Mouse (Mus musculus): ENCODE results near the gene Ushbp1. TPM values are rescaled to one million over a fixed set of nuclear protein-coding genes. Genes with fewer than 3 reads are reported as not detected.
A peak's percentile ranks its signal among the peaks of the same experiment; 100 is the strongest.

Ushbp1 gene
- polyA plus RNA-seq, 1 experiment from 2014 or later = 3.2 TPM

GRCm38 (mm10) chr8:71376423-71377030 lies 19.1 kb downstream of the Ushbp1 start:
- H3K9ac ChIP-seq (replicated peaks; ENCODE audit: low read depth, low read length) = peak overlapping the region; percentile 63; the same call in 1 of the 2 replicates
- H3K36me3 ChIP-seq (ENCODE audit: control insufficient read depth, insufficient read depth, low read length) = peaks cover 9% of the 10 kb centered on the region; the same call in 1 of the 2 replicates
- H3K4me3 ChIP-seq (ENCODE audit: low read depth, low read length) = peak overlapping the region; percentile 32
- no peaks in the 10 kb centered on the region; the same call in 1 of the 2 replicates for H3K27me3 ChIP-seq (ENCODE audit: control insufficient read depth, insufficient read depth, low read length)
- no peaks in the 10 kb centered on the region for H3K9me3 ChIP-seq (ENCODE audit: control insufficient read depth, low read length)
- peak overlapping the region; percentile 64 for H3K27ac ChIP-seq (ENCODE audit: low read depth, low read length)
- H3K4me2 ChIP-seq (ENCODE audit: low read depth, low read length) = peak overlapping the region; percentile 65
- peaks cover 41% of the 10 kb centered on the region for H3K4me1 ChIP-seq (ENCODE audit: control insufficient read depth, insufficient read depth, low read length)
- 29% methylated on average over 8 of the region's 8 CpGs for WGBS
- ATAC-seq (ENCODE audit: low read depth) = no peak

GRCm38 (mm10) chr8:71375581-71376422 lies 19.8 kb downstream of the Ushbp1 start:
- peak; percentile 4; the same call in 1 of the 2 replicates for ATAC-seq (ENCODE audit: low read depth)
- peaks cover 41% of the 10 kb centered on the region for H3K4me1 ChIP-seq (ENCODE audit: control insufficient read depth, insufficient read depth, low read length)
- peak overlapping the region; percentile 65 for H3K4me2 ChIP-seq (ENCODE audit: low read depth, low read length)

GRCm38 (mm10) chr8:71374616-71375206 lies 20.9 kb downstream of the Ushbp1 start:
- peaks cover 33% of the 10 kb centered on the region for H3K4me1 ChIP-seq (ENCODE audit: control insufficient read depth, insufficient read depth, low read length)
- no peak overlapping the region; the same call in 1 of the 2 replicates for H3K27ac ChIP-seq (ENCODE audit: low read depth, low read length)
- no peak overlapping the region for H3K4me2 ChIP-seq (ENCODE audit: low read depth, low read length)
- 0 out of 2 replicates have a peak overlapping the region, but pooled peaks have one; percentile 28 for H3K9ac ChIP-seq (replicated peaks; ENCODE audit: low read depth, low read length)
- H3K36me3 ChIP-seq (ENCODE audit: control insufficient read depth, insufficient read depth, low read length) = peaks cover 9% of the 10 kb centered on the region; the same call in 1 of the 2 replicates
- H3K9me3 ChIP-seq (ENCODE audit: control insufficient read depth, low read length) = no peaks in the 10 kb centered on the region
- ATAC-seq (ENCODE audit: low read depth) = no peak
- H3K27me3 ChIP-seq (ENCODE audit: control insufficient read depth, insufficient read depth, low read length) = no peaks in the 10 kb centered on the region
- no peak overlapping the region for H3K4me3 ChIP-seq (ENCODE audit: low read depth, low read length)
- 82% methylated on average over 17 of the region's 17 CpGs for WGBS

More at GRCm38 (mm10) chr8:71375581-71376422, 19.8 kb downstream of the Ushbp1 start:
- Histone ChIP-seq H3K27ac (ENCODE audit: low read depth, low read length) (peak overlapping the region; percentile 64), H3K4me3 (ENCODE audit: low read depth, low read length) (peak overlapping the region; percentile 32), H3K9me3 (ENCODE audit: control insufficient read depth, low read length) (no peaks in the 10 kb centered on the region), H3K9ac (replicated peaks; ENCODE audit: low read depth, low read length) (peak overlapping the region; percentile 63), H3K27me3 (ENCODE audit: control insufficient read depth, insufficient read depth, low read length) (no peaks in the 10 kb centered on the region), H3K36me3 (ENCODE audit: control insufficient read depth, insufficient read depth, low read length) (peaks cover 9% of the 10 kb centered on the region; the same call in 1 of the 2 replicates)
- 8% methylated on average over 70 of the region's 74 CpGs for WGBS

GRCm38 (mm10) chr8:71373000-71373399 lies 22.6 kb downstream of the Ushbp1 start:
- no peak overlapping the region for H3K4me2 ChIP-seq (ENCODE audit: low read depth, low read length)
- no peak overlapping the region for H3K9ac ChIP-seq (replicated peaks; ENCODE audit: low read depth, low read length)
- no peak overlapping the region for H3K27ac ChIP-seq (ENCODE audit: low read depth, low read length)
- H3K36me3 ChIP-seq (ENCODE audit: control insufficient read depth, insufficient read depth, low read length) = peaks cover 15% of the 10 kb centered on the region; the same call in 1 of the 2 replicates
- no peaks in the 10 kb centered on the region for H3K9me3 ChIP-seq (ENCODE audit: control insufficient read depth, low read length)
- no peak overlapping the region for H3K4me3 ChIP-seq (ENCODE audit: low read depth, low read length)
- H3K4me1 ChIP-seq (ENCODE audit: control insufficient read depth, insufficient read depth, low read length) = peaks cover 22% of the 10 kb centered on the region
- H3K27me3 ChIP-seq (ENCODE audit: control insufficient read depth, insufficient read depth, low read length) = no peaks in the 10 kb centered on the region
- 93% methylated on average over 3 of the region's 3 CpGs for WGBS
- no peak for ATAC-seq (ENCODE audit: low read depth)

- Histone ChIP-seq H3K4me1 (ENCODE audit: control insufficient read depth, insufficient read depth, low read length) (peaks cover 28% of the 10 kb centered on the region), H3K4me3 (ENCODE audit: low read depth, low read length) (no peak overlapping the region), H3K27ac (ENCODE audit: low read depth, low read length) (no peak overlapping the region), H3K9ac (replicated peaks; ENCODE audit: low read depth, low read length) (no peak overlapping the region), H3K36me3 (ENCODE audit: control insufficient read depth, insufficient read depth, low read length) (peaks cover 15% of the 10 kb centered on the region; the same call in 1 of the 2 replicates), H3K9me3 (ENCODE audit: control insufficient read depth, low read length) (no peaks in the 10 kb centered on the region), H3K27me3 (ENCODE audit: control insufficient read depth, insufficient read depth, low read length) (no peaks in the 10 kb centered on the region), H3K4me2 (ENCODE audit: low read depth, low read length) (no peak overlapping the region)
- 85% methylated on average over 12 of the region's 12 CpGs for WGBS
- ATAC-seq (ENCODE audit: low read depth) = no peak
These were observed 23.2 kb downstream of the Ushbp1 start for GRCm38 (mm10) chr8:71372427-71372826.

GRCm38 (mm10) chr8:71371236-71371848 lies 24.3 kb downstream of the Ushbp1 start, which contains the start of gene Ocel1:
Gene Ocel1, plus strand, starts transcription at chr8:71371298.
- peak; percentile 84 for ATAC-seq (ENCODE audit: low read depth)
- peak within 1 kb of the TSS; percentile 49 for H3K4me3 ChIP-seq (ENCODE audit: low read depth, low read length)
- H3K4me1 ChIP-seq (ENCODE audit: control insufficient read depth, insufficient read depth, low read length) = peaks cover 25% of the 10 kb centered on the region
- WGBS = under 1% methylated on average over 68 of the region's 68 CpGs
- H3K36me3 ChIP-seq (ENCODE audit: control insufficient read depth, insufficient read depth, low read length) = peaks cover 15% of the 10 kb centered on the region; the same call in 1 of the 2 replicates
- H3K9me3 ChIP-seq (ENCODE audit: control insufficient read depth, low read length) = no peaks in the 10 kb centered on the region
- H3K4me2 ChIP-seq (ENCODE audit: low read depth, low read length) = peak within 1 kb of the TSS; percentile 50
- H3K9ac ChIP-seq (replicated peaks; ENCODE audit: low read depth, low read length) = peak within 1 kb of the TSS; percentile 43
- H3K27me3 ChIP-seq (ENCODE audit: control insufficient read depth, insufficient read depth, low read length) = no peaks in the 10 kb centered on the region
- peak within 1 kb of the TSS; percentile 78 for H3K27ac ChIP-seq (ENCODE audit: low read depth, low read length)

GRCm38 (mm10) chr8:71370711-71371235 lies 24.8 kb downstream of the Ushbp1 start:
- Histone ChIP-seq H3K27me3 (ENCODE audit: control insufficient read depth, insufficient read depth, low read length) (no peaks in the 10 kb centered on the region), H3K4me1 (ENCODE audit: control insufficient read depth, insufficient read depth, low read length) (peaks cover 20% of the 10 kb centered on the region), H3K9me3 (ENCODE audit: control insufficient read depth, low read length) (no peaks in the 10 kb centered on the region), H3K9ac (replicated peaks; ENCODE audit: low read depth, low read length) (peak overlapping the region; percentile 43), H3K36me3 (ENCODE audit: control insufficient read depth, insufficient read depth, low read length) (peaks cover 15% of the 10 kb centered on the region; the same call in 1 of the 2 replicates), H3K27ac (ENCODE audit: low read depth, low read length) (peak overlapping the region; percentile 78; the same call in 1 of the 2 replicates), H3K4me3 (ENCODE audit: low read depth, low read length) (peak overlapping the region; percentile 49), H3K4me2 (ENCODE audit: low read depth, low read length) (peak overlapping the region; percentile 50)
- ATAC-seq (ENCODE audit: low read depth) = no peak
- 32% methylated on average over 5 of the region's 5 CpGs for WGBS

- peaks cover 10% of the 10 kb centered on the region; the same call in 1 of the 2 replicates for H3K36me3 ChIP-seq (ENCODE audit: control insufficient read depth, insufficient read depth, low read length)
- no peaks in the 10 kb centered on the region for H3K9me3 ChIP-seq (ENCODE audit: control insufficient read depth, low read length)
- no peak for ATAC-seq (ENCODE audit: low read depth)
- no peak overlapping the region for H3K9ac ChIP-seq (replicated peaks; ENCODE audit: low read depth, low read length)
- peaks cover 13% of the 10 kb centered on the region for H3K4me1 ChIP-seq (ENCODE audit: control insufficient read depth, insufficient read depth, low read length)
- no peak overlapping the region for H3K4me2 ChIP-seq (ENCODE audit: low read depth, low read length)
- H3K27me3 ChIP-seq (ENCODE audit: control insufficient read depth, insufficient read depth, low read length) = no peaks in the 10 kb centered on the region
- H3K4me3 ChIP-seq (ENCODE audit: low read depth, low read length) = no peak overlapping the region
- no peak overlapping the region for H3K27ac ChIP-seq (ENCODE audit: low read depth, low read length)
- WGBS = 92% methylated on average over 10 of the region's 10 CpGs
These were observed 26.4 kb downstream of the Ushbp1 start for GRCm38 (mm10) chr8:71369040-71369718.
